Mouse (Mus musculus) Patski (cell line): ENCODE results near the gene Cdk11b. TPM values are rescaled to one million over a fixed set of nuclear protein-coding genes. Genes with fewer than 3 reads are reported as not detected.
A peak's percentile ranks its signal among the peaks of the same experiment; 100 is the strongest.

Experiments
- ATAC-seq: fragments of 100-300 bp; one replicate; pipeline ENCODE4 v1.8.0; 2021
- CTCF ChIA-PET: fragments of 350-600 bp; sonication (Branson Sonifier 250); formaldehyde crosslinking; loops from one replicate; lab custom pipeline; 2022; ENCODE audit warnings: inconsistent platforms; lab: Charles Lee
- POLR2A ChIA-PET: fragments of 350-600 bp; sonication (Branson Sonifier 250); formaldehyde crosslinking; loops from one replicate; lab custom pipeline; 2022; ENCODE audit warnings: antibody characterized with exemption, inconsistent platforms; lab: Charles Lee
- DNase-seq: peaks from one replicate; pipeline ENCODE4 v3.0.0-alpha.2; 2011; ENCODE audit warnings: low read depth, low spot score
- H3K27me3 ChIP-seq: fragments of 371-371 bp; one replicate; pipeline ENCODE4 v1.5.1; 2021
- CTCF ChIP-seq: fragments of 100-300 bp; IDR thresholded peaks from one replicate; pipeline ENCODE4 v1.5.1; 2021
- in situ Hi-C: fragments of 300-500 bp; cut with MboI; formaldehyde crosslinking; loops from 3 replicates; pipeline ENCODE4 v1.11.1; 2018; ENCODE audit warnings: low pct_unique_long_range_greater_than_20kb, mixed read lengths
- polyA plus RNA-seq: library from polyadenylated mRNA; unstranded; gene quantifications from one replicate; pipeline ENCODE4 v1.2.3, GENCODE M21; 2021

Gene Cdk11b
- polyA plus RNA-seq, 1 experiment from 2014 or later: 57.8 TPM

GRCm38 (mm10) chr4:155591012-155591719, 33.5 kb upstream of the Cdk11b start:
- H3K27me3 ChIP-seq: no peaks in the 10 kb centered on the region
- POLR2A ChIA-PET: no interaction called here
- DNase-seq (no peak), ATAC-seq (no peak)
- CTCF ChIA-PET: no interaction called here
- in situ Hi-C loops: no loop called here
- TF ChIP-seq CTCF: no peak

- H3K27me3 ChIP-seq: no peaks in the 10 kb centered on the region
- no peak for TF ChIP-seq CTCF
- in situ Hi-C loops: no loop called here
- ATAC-seq (no peak), DNase-seq (no peak)
- POLR2A ChIA-PET: no interaction called here
- CTCF ChIA-PET: no interaction called here
Measured at GRCm38 (mm10) chr4:155593780-155594179, 30.9 kb upstream of the Cdk11b start.

- DNase-seq (no peak), ATAC-seq (no peak)
- in situ Hi-C loops: no loop called here
- H3K27me3 ChIP-seq: no peaks in the 10 kb centered on the region
- ChIA-PET CTCF (no interaction called here), POLR2A (no interaction called here)
- TF ChIP-seq CTCF: no peak
Measured at GRCm38 (mm10) chr4:155595777-155596176, 28.9 kb upstream of the Cdk11b start.

GRCm38 (mm10) chr4:155596606-155597005, 28.0 kb upstream of the Cdk11b start:
- POLR2A ChIA-PET: no interaction called here
- in situ Hi-C loops: no loop called here
- no peak for DNase-seq
- CTCF ChIA-PET: no interaction called here
- no peaks in the 10 kb centered on the region for H3K27me3 ChIP-seq
- no peak for ATAC-seq
- TF ChIP-seq CTCF: no peak

- CTCF ChIA-PET: no interaction called here
Measured at GRCm38 (mm10) chr4:155598536-155598935, 26.1 kb upstream of the Cdk11b start.

GRCm38 (mm10) chr4:155599901-155600825, 24.5 kb upstream of the Cdk11b start:
- ATAC-seq (no peak), DNase-seq (no peak)
- no peaks in the 10 kb centered on the region for H3K27me3 ChIP-seq
- ChIA-PET POLR2A (interaction anchor here (0.6 kb wide), 1 partner anchor 238 kb away, joined by 3 read pairs; no protein-coding TSS in a partner anchor), CTCF (no interaction called here)
- in situ Hi-C loops: no loop called here
- TF ChIP-seq CTCF: no peak

More at GRCm38 (mm10) chr4:155598536-155598935, 26.1 kb upstream of the Cdk11b start:
- POLR2A ChIA-PET: no interaction called here
- DNase-seq: no peak
- no peak for ATAC-seq
- in situ Hi-C loops: no loop called here
- TF ChIP-seq CTCF: no peak
- no peaks in the 10 kb centered on the region for H3K27me3 ChIP-seq

- no peak for DNase-seq
- no peaks in the 10 kb centered on the region for H3K27me3 ChIP-seq
- POLR2A ChIA-PET: no interaction called here
- CTCF ChIA-PET: no interaction called here
- peak; percentile 90 for ATAC-seq
- no peak for TF ChIP-seq CTCF
- in situ Hi-C loops: no loop called here
Measured at GRCm38 (mm10) chr4:155601091-155601996, 23.3 kb upstream of the Cdk11b start, which contains the start of gene Slc35e2. Gene Slc35e2 (plus strand): TSS chr4:155601416.

- CTCF ChIA-PET: no interaction called here
- POLR2A ChIA-PET: no interaction called here
- no peaks in the 10 kb centered on the region for H3K27me3 ChIP-seq
- no peak for TF ChIP-seq CTCF
- ATAC-seq (no peak), DNase-seq (no peak)
- in situ Hi-C loops: no loop called here
Measured at GRCm38 (mm10) chr4:155601997-155602456, 22.6 kb upstream of the Cdk11b start.

GRCm38 (mm10) chr4:155602753-155603152, 21.9 kb upstream of the Cdk11b start:
- DNase-seq (no peak), ATAC-seq (no peak)
- in situ Hi-C loops: no loop called here
- ChIA-PET POLR2A (no interaction called here), CTCF (no interaction called here)
- H3K27me3 ChIP-seq: no peaks in the 10 kb centered on the region
- no peak for TF ChIP-seq CTCF

- no peak for ATAC-seq
- in situ Hi-C loops: no loop called here
- ChIA-PET CTCF (no interaction called here), POLR2A (no interaction called here)
- no peak for TF ChIP-seq CTCF
- H3K27me3 ChIP-seq: no peaks in the 10 kb centered on the region
- no peak for DNase-seq
Measured at GRCm38 (mm10) chr4:155603801-155604200, 20.9 kb upstream of the Cdk11b start.
